Mouse (Mus musculus): ENCODE results near the gene Gbp2.

GRCm38 (mm10) chr3:142674607-142675006 lies 54.2 kb downstream of the Gbp2 start:
- no peak for TF ChIP-seq POLR2A (IDR thresholded peaks at IDR 0.05; ENCODE audit: low read depth, low read length)
- no peak for TF ChIP-seq CTCF (IDR thresholded peaks at IDR 0.05; ENCODE audit: extremely low read depth, insufficient read length, insufficient replicate concordance, low read depth, low read length)

Data from small intestine, adult 2 months (tissue).